In the genomic region with DNA sequence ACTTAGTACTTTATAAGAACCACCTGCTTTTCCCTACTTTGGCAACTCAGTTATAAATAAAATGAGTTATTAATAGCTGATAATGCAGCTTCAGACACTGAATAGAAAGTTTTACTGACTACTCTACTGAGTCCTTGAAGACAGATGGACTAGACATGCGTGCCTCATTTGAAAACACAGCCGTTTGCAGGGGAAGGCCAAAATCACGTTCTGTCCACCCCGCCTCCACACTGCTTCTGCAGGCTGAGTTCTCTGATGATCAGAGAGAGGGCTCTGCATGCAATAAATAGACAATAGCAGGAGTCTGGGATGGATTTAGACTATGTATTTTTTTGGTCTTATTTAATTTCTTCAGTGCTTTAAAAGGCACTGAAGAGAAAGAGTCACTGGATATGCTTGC, we compare ENCODE assay signal across 33 mouse cellular contexts. TPM values are rescaled to one million over a fixed set of nuclear protein-coding genes. Genes with fewer than 3 reads are reported as not detected.
DNase-seq lines count a peak whose midpoint lies in the region; ATAC-seq and TF ChIP-seq lines count a peak whose summit lies in the region.
"Had no signal": no experiment of that assay in that cellular context is flagged by ENCODE, and none has a peak within 500 bp of the region (broad histone marks: within the 10 kb centered on the region; RNA-seq: fewer than 3 reads in every experiment).

No protein-coding gene starts in this region.

- no peak for TF ChIP-seq EP300 in liver, postnatal 0 days (IDR thresholded peaks at IDR 0.05; ENCODE audit: low read depth)

- no peak for ATAC-seq in liver, postnatal 0 days
- ATAC-seq: forebrain, postnatal 0 days; hindbrain, embryonic 16.5 days; midbrain, embryonic 15.5 days had no signal

- H3K4me2 ChIP-seq in liver, postnatal 0 days (ENCODE audit: low read depth, low read length): no peak overlapping the region
- H3K4me2 ChIP-seq: embryonic facial prominence, embryonic 15.5 days; forebrain, embryonic 12.5 days; heart, embryonic 13.5 days; limb, embryonic 12.5 days; liver, embryonic 15.5 days; lung, embryonic 15.5 days; midbrain, embryonic 15.5 days; neural tube, embryonic 15.5 days; stomach, embryonic 15.5 days had no signal

- no peak for TF ChIP-seq CTCF in liver, postnatal 0 days (IDR thresholded peaks at IDR 0.05; ENCODE audit: low read depth)

- no peaks in the 10 kb centered on the region for H3K27me3 ChIP-seq in liver, postnatal 0 days (ENCODE audit: insufficient read depth, low read length)
- H3K27me3 ChIP-seq: embryonic facial prominence, embryonic 15.5 days; forebrain, embryonic 12.5 days; heart, embryonic 13.5 days; limb, embryonic 12.5 days; liver, embryonic 15.5 days; lung, embryonic 15.5 days; midbrain, embryonic 15.5 days; neural tube, embryonic 15.5 days; stomach, embryonic 15.5 days had no signal

- no peak overlapping the region for H3K4me3 ChIP-seq in liver, postnatal 0 days (ENCODE audit: low read depth, low read length)
- H3K4me3 ChIP-seq: embryonic facial prominence, embryonic 15.5 days; forebrain, embryonic 12.5 days; heart, embryonic 13.5 days; left cerebral cortex, adult 2 months; limb, embryonic 12.5 days; liver, embryonic 15.5 days; lung, embryonic 15.5 days; midbrain, embryonic 10.5 days; midbrain, embryonic 15.5 days; neural tube, embryonic 15.5 days; stomach, embryonic 15.5 days had no signal

- no peaks in the 10 kb centered on the region for H3K36me3 ChIP-seq in liver, postnatal 0 days (replicated peaks; ENCODE audit: insufficient read depth, low read length)
- H3K36me3 ChIP-seq: embryonic facial prominence, embryonic 15.5 days; forebrain, embryonic 12.5 days; G1E; heart, embryonic 13.5 days; limb, embryonic 12.5 days; liver, embryonic 15.5 days; lung, embryonic 15.5 days; midbrain, embryonic 10.5 days; midbrain, embryonic 15.5 days; neural tube, embryonic 15.5 days; stomach, embryonic 15.5 days had no signal

- no peaks in the 10 kb centered on the region for H3K9me3 ChIP-seq in liver, postnatal 0 days (ENCODE audit: low read length)
- H3K9me3 ChIP-seq: embryonic facial prominence, embryonic 15.5 days; forebrain, embryonic 12.5 days; G1E; heart, embryonic 13.5 days; limb, embryonic 12.5 days; liver, embryonic 15.5 days; lung, embryonic 15.5 days; midbrain, embryonic 10.5 days; midbrain, embryonic 15.5 days; neural tube, embryonic 15.5 days; stomach, embryonic 15.5 days had no signal

- no peak overlapping the region for H3K27ac ChIP-seq in liver, postnatal 0 days (ENCODE audit: low read depth)
- H3K27ac ChIP-seq: embryonic facial prominence, embryonic 15.5 days; forebrain, embryonic 12.5 days; heart, embryonic 13.5 days; left cerebral cortex, adult 2 months; limb, embryonic 12.5 days; liver, embryonic 15.5 days; lung, embryonic 15.5 days; midbrain, embryonic 10.5 days; midbrain, embryonic 15.5 days; neural tube, embryonic 15.5 days; stomach, embryonic 15.5 days had no signal

- no peak overlapping the region for H3K9ac ChIP-seq in liver, postnatal 0 days (replicated peaks)
- H3K9ac ChIP-seq: embryonic facial prominence, embryonic 15.5 days; forebrain, embryonic 12.5 days; forebrain, postnatal 0 days; heart, embryonic 13.5 days; limb, embryonic 12.5 days; liver, embryonic 15.5 days; lung, embryonic 15.5 days; midbrain, embryonic 15.5 days; neural tube, embryonic 15.5 days; stomach, embryonic 15.5 days had no signal

- 72% methylated on average over 4 of the region's 4 CpGs for WGBS in liver, postnatal 0 days (ENCODE audit: insufficient replicate concordance)

- H3K4me1 ChIP-seq in liver, postnatal 0 days (ENCODE audit: insufficient read depth): no peaks in the 10 kb centered on the region
- H3K4me1 ChIP-seq: embryonic facial prominence, embryonic 15.5 days; forebrain, embryonic 12.5 days; limb, embryonic 12.5 days; liver, embryonic 15.5 days; lung, embryonic 15.5 days; midbrain, embryonic 10.5 days; midbrain, embryonic 15.5 days; neural tube, embryonic 15.5 days; stomach, embryonic 15.5 days had no signal

- intact Hi-C loops in heart, postnatal 10 days (cut with DNase I): no loop called here
- intact Hi-C loops in heart, postnatal 25 days (cut with DNase I): no loop called here

- peak; percentile 15 for DNase-seq in heart, postnatal 10 days
- no peak for DNase-seq in heart, postnatal 25 days (ENCODE audit: low spot score)
- DNase-seq in layer of hippocampus, adult 11-12 months (ENCODE audit: low spot score): peak; percentile 19
- DNase-seq in layer of hippocampus, postnatal 25 days (ENCODE audit: extremely low spot score in 1 of 2, low spot score in 1 of 2): no peak
- peak; percentile 59 for DNase-seq in brain, adult 2 months (ENCODE audit: low read depth, low spot score)
- peak; percentile 25 to 29 for DNase-seq in layer of hippocampus, postnatal 36 days
- DNase-seq in urinary bladder, postnatal 36 days (ENCODE audit: low spot score in 2 of 2): no peak
- no peak for DNase-seq in liver, postnatal 0 days
- DNase-seq: adrenal gland, postnatal 10 days; cerebellum, adult 11-12 months; cerebellum, postnatal 10 days; forebrain, postnatal 0 days; kidney, adult 8-10 months; thymus, postnatal 25 days had no signal

RNA-seq across cellular contexts. Expression of gene Stxbp5l, which starts 20.8 kb away (rescaled TPM):
- under 1 TPM in 1 of 2 experiments, not detected in 1; 0.05 TPM for total RNA-seq in heart, postnatal 10 days (2021)
- not detected for total RNA-seq in heart, postnatal 25 days (2021)
- 100 to 1,000 TPM; 111 to 147 TPM for total RNA-seq in layer of hippocampus, postnatal 25 days (2021)
- 100 to 1,000 TPM; 131 to 133 TPM for total RNA-seq in layer of hippocampus, postnatal 36 days (2021)
- 0.07 TPM in 1 of 2 replicates, not detected in the other for polyA plus RNA-seq in liver, postnatal 0 days (2015; fragmentation: Nextera tagmentation; extraction: Ambion mirVana)
- total RNA-seq: common myeloid progenitor, adult 5-6 weeks; heart, postnatal 14 days; megakaryocyte progenitor cell, adult 5-6 weeks had no signal
- polyA plus RNA-seq: G1E; large intestine, adult 2 months; liver, adult 2 months; small intestine, adult 2 months had no signal

Comparison
In these comparisons a context has a peak if more than half of its experiments do, and no peak if none do; other contexts are left out.
1. DNase-seq: peak in heart, postnatal 10 days (2 of 2), layer of hippocampus, adult 11-12 months (single experiment), brain, adult 2 months (single experiment) and layer of hippocampus, postnatal 36 days (2 of 2); none in heart, postnatal 25 days (single experiment), layer of hippocampus, postnatal 25 days (0 of 2), urinary bladder, postnatal 36 days (0 of 2) and liver, postnatal 0 days (single experiment).
2. RNA of gene Stxbp5l, which starts 20.8 kb away (total RNA-seq): 111 to 147 TPM in layer of hippocampus, postnatal 25 days and 131 to 133 TPM in layer of hippocampus, postnatal 36 days; 0.05 TPM in heart, postnatal 10 days and not detected in heart, postnatal 25 days; every median in the first group is over 100 times any median in the second.